Mouse (Mus musculus): ENCODE measurements around the gene Klhdc1. TPM values are rescaled to one million over a fixed set of nuclear protein-coding genes. Genes with fewer than 3 reads are reported as not detected.

Gene Klhdc1
- polyA plus RNA-seq, 1 experiment = 8.1 TPM

GRCm38 (mm10) chr12:69207926-69208325 is 33.0 kb upstream of the Klhdc1 start:
- TF ChIP-seq REST (IDR thresholded peaks at IDR 0.05; ENCODE audit: insufficient read depth, insufficient read length) (no peak), TCF3 (IDR thresholded peaks at IDR 0.05; ENCODE audit: insufficient read length, low read depth) (no peak), POLR2AphosphoS2 (IDR thresholded peaks at IDR 0.05; ENCODE audit: insufficient read length, low read depth) (no peak), MYOG (IDR thresholded peaks at IDR 0.05; ENCODE audit: control insufficient read depth in 1 of 3, insufficient read depth in 1 of 3, insufficient read length in 2 of 3, low read depth in 2 of 3) (no peak), SRF (IDR thresholded peaks at IDR 0.05; ENCODE audit: control insufficient read depth, insufficient read length, low read depth) (no peak), E2F4 (IDR thresholded peaks at IDR 0.05; ENCODE audit: insufficient read depth) (no peak), CEBPB (IDR thresholded peaks at IDR 0.05; ENCODE audit: insufficient read depth, poor library complexity, severe bottlenecking) (no peak), USF1 (IDR thresholded peaks at IDR 0.05; ENCODE audit: low read depth) (no peak), MAX (IDR thresholded peaks at IDR 0.05; ENCODE audit: low read depth) (no peak)
- H3ac ChIP-seq (ENCODE audit: control insufficient read depth, insufficient read length) = no peak overlapping the region
- H3K4me3 ChIP-seq = no peak overlapping the region
- no peak overlapping the region for H3K4me2 ChIP-seq (ENCODE audit: low read depth)
- no peaks in the 10 kb centered on the region for H3K79me2 ChIP-seq (ENCODE audit: control insufficient read depth, insufficient read depth)
- H3K27me3 ChIP-seq (ENCODE audit: control insufficient read depth, insufficient read depth, insufficient read length) = no peaks in the 10 kb centered on the region
- H3K36me3 ChIP-seq (ENCODE audit: control insufficient read depth, insufficient read depth) = no peaks in the 10 kb centered on the region

- no peak overlapping the region for H3K4me3 ChIP-seq
- TF ChIP-seq MYOD1 (IDR thresholded peaks at IDR 0.05; ENCODE audit: control insufficient read depth in 1 of 3, insufficient read length in 2 of 3, low read depth in 2 of 3) (no peak), TCF3 (IDR thresholded peaks at IDR 0.05; ENCODE audit: insufficient read length, low read depth) (no peak), MAX (IDR thresholded peaks at IDR 0.05; ENCODE audit: low read depth) (no peak)
- no peaks in the 10 kb centered on the region for H3K36me3 ChIP-seq (ENCODE audit: control insufficient read depth, insufficient read depth)
Observed at GRCm38 (mm10) chr12:69208520-69208919, 32.5 kb upstream of the Klhdc1 start.

GRCm38 (mm10) chr12:69210056-69210979 is 30.7 kb upstream of the Klhdc1 start:
- no peaks in the 10 kb centered on the region for H3K27me3 ChIP-seq (ENCODE audit: control insufficient read depth, insufficient read depth, insufficient read length)
- H3ac ChIP-seq (ENCODE audit: control insufficient read depth, insufficient read length) = no peak overlapping the region
- no peaks in the 10 kb centered on the region for H3K36me3 ChIP-seq (ENCODE audit: control insufficient read depth, insufficient read depth)
- no peaks in the 10 kb centered on the region for H3K79me2 ChIP-seq (ENCODE audit: control insufficient read depth, insufficient read depth)
- no peak overlapping the region for H3K4me3 ChIP-seq
- TF ChIP-seq MYOG (IDR thresholded peaks at IDR 0.05; ENCODE audit: control insufficient read depth in 1 of 3, insufficient read depth in 1 of 3, insufficient read length in 2 of 3, low read depth in 2 of 3) = no peak
- TF ChIP-seq TCF12 (IDR thresholded peaks at IDR 0.05; ENCODE audit: insufficient read depth, poor library complexity, severe bottlenecking) = no peak
- H3K4me2 ChIP-seq (ENCODE audit: low read depth) = no peak overlapping the region

More at GRCm38 (mm10) chr12:69208520-69208919, 32.5 kb upstream of the Klhdc1 start:
- H3K79me2 ChIP-seq (ENCODE audit: control insufficient read depth, insufficient read depth) = no peaks in the 10 kb centered on the region
- H3ac ChIP-seq (ENCODE audit: control insufficient read depth, insufficient read length) = no peak overlapping the region
- H3K4me2 ChIP-seq (ENCODE audit: low read depth) = no peak overlapping the region
- no peaks in the 10 kb centered on the region for H3K27me3 ChIP-seq (ENCODE audit: control insufficient read depth, insufficient read depth, insufficient read length)

- H3K27me3 ChIP-seq (ENCODE audit: control insufficient read depth, insufficient read depth, insufficient read length) = no peaks in the 10 kb centered on the region
- H3K4me2 ChIP-seq (ENCODE audit: low read depth) = no peak overlapping the region
- no peaks in the 10 kb centered on the region for H3K79me2 ChIP-seq (ENCODE audit: control insufficient read depth, insufficient read depth)
- no peak overlapping the region for H3ac ChIP-seq (ENCODE audit: control insufficient read depth, insufficient read length)
- no peak overlapping the region for H3K4me3 ChIP-seq
- TF ChIP-seq MYOG (IDR thresholded peaks at IDR 0.05; ENCODE audit: control insufficient read depth in 1 of 3, insufficient read depth in 1 of 3, insufficient read length in 2 of 3, low read depth in 2 of 3) (no peak), REST (IDR thresholded peaks at IDR 0.05; ENCODE audit: insufficient read depth, insufficient read length) (no peak), SRF (IDR thresholded peaks at IDR 0.05; ENCODE audit: control insufficient read depth, insufficient read length, low read depth) (no peak), MYOD1 (IDR thresholded peaks at IDR 0.05; ENCODE audit: control insufficient read depth in 1 of 3, insufficient read length in 2 of 3, low read depth in 2 of 3) (no peak), USF1 (IDR thresholded peaks at IDR 0.05; ENCODE audit: low read depth) (no peak), CEBPB (IDR thresholded peaks at IDR 0.05; ENCODE audit: insufficient read depth, poor library complexity, severe bottlenecking) (no peak), POLR2A (IDR thresholded peaks at IDR 0.05; ENCODE audit: insufficient read length, low read depth) (no peak), MAX (IDR thresholded peaks at IDR 0.05; ENCODE audit: low read depth) (no peak)
- H3K36me3 ChIP-seq (ENCODE audit: control insufficient read depth, insufficient read depth) = no peaks in the 10 kb centered on the region
Observed at GRCm38 (mm10) chr12:69211057-69211456, 29.9 kb upstream of the Klhdc1 start.

GRCm38 (mm10) chr12:69213186-69213777 is 27.7 kb upstream of the Klhdc1 start:
- Histone ChIP-seq H3K4me2 (ENCODE audit: low read depth) (no peak overlapping the region), H3K27me3 (ENCODE audit: control insufficient read depth, insufficient read depth, insufficient read length) (no peaks in the 10 kb centered on the region), H3K36me3 (ENCODE audit: control insufficient read depth, insufficient read depth) (peaks cover 3% of the 10 kb centered on the region), H3ac (ENCODE audit: control insufficient read depth, insufficient read length) (no peak overlapping the region), H3K79me2 (ENCODE audit: control insufficient read depth, insufficient read depth) (no peaks in the 10 kb centered on the region), H3K4me3 (no peak overlapping the region)
- TF ChIP-seq MAX (IDR thresholded peaks at IDR 0.05; ENCODE audit: low read depth) = no peak

All from myocyte (in vitro differentiated cells).